Mouse (Mus musculus): Measurements from ENCODE around the gene Nob1.

The Nob1 gene

GRCm38 (mm10) chr8:107435962-107436831 lies 11.3 kb upstream of the Nob1 start, which contains the start of gene Wwp2:
Gene Wwp2 (plus strand): TSS chr8:107436365.
- peak; percentile 80 to 87 for DNase-seq (ENCODE audit: low spot score in 2 of 2)

DNA sequence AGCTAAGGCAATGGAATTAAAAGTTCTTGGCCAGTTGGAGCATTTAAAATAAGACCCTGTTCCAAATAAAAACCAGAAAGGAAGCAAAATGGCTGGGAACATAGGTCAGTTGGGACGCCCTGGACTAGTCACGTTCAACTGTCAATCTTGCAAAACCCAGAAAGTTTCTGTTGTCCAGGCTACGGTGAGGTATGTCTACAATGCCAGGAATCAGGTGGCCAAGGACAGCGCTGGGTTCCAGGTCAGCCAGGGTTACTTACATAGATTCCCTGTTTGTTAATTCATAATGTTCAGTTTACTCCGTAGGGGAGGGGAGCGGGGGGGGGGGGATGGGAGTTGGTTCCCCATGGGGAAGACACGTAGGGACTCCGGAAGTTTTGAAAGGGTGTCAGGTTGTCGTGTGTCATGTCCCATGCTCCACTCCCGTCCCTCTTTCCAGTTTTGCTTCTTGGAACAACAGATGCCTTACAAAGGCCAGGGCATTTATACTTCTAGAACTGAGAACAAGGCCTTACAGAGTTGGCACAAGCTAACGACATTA lies 10.6 kb upstream of the Nob1 start:
- no peak for DNase-seq (ENCODE audit: low spot score in 2 of 2)

DNA sequence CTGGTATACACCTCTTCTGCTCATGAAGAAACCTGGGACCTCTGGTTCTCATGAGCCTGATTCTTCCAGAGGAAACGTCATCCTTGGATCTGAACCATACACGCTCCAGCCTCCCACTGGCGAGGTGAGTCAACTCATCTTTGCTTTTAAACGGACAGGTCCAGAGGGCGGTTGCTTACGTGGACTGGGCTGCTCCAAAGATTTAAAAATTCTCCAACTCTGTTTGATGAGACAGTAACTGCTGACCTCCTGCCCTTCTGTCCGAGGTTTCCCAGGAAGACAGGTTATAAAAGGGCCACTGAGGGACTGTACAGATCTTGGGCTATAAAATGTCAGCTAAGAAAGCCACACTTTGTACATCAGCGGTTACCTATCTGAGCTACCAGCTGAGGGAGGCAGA lies 6.0 kb upstream of the Nob1 start:
- no peak for DNase-seq (ENCODE audit: low spot score in 2 of 2)

- no peak for DNase-seq (ENCODE audit: low spot score in 2 of 2)
Measured at GRCm38 (mm10) chr8:107425230-107425597, 363 bp upstream of the Nob1 start.

GRCm38 (mm10) chr8:107424176-107424575 lies 675 bp downstream of the Nob1 start:
- DNase-seq (ENCODE audit: low spot score in 2 of 2), result no peak

DNA sequence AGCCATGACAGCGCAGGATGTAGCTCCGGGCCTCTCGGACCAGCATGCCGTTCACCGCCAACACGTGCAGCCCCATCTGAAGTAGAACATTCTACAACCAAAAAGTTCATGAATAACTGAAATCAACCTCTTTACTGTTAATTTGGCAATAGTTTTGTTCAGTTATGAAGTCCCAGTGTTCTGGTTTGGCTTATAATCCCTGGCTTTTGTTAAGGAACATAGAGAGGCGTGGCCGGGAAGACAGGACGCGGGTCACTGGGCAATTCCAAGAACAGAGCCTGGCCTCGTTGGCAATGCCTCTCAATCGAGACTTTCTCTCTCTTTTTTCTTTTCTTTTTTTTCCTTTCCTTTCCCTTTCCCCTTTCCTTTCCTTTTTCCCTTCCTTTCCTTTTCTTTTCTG lies 7.8 kb downstream of the Nob1 start:
- DNase-seq (ENCODE audit: low spot score in 2 of 2), result no peak

DNA sequence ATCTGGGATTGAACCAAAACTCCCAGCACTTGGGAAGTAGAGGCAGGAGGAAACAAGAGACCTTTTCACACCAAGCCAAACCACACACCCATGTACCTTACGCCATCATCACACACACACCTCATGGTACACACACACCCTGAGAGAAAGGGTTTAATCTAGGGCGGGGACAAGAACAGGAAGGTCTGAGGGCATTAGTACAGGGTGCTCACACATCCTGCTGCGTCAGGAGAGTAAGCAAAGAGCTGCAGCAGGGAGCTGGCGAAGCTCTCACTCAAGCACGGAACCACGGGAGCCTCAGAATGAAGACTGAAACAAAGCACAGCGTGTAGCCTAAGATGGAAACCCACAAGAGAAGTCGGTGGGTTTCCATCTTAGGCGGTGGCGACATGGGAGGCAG lies 11.0 kb downstream of the Nob1 start:
- no peak for DNase-seq (ENCODE audit: low spot score in 2 of 2)

DNA sequence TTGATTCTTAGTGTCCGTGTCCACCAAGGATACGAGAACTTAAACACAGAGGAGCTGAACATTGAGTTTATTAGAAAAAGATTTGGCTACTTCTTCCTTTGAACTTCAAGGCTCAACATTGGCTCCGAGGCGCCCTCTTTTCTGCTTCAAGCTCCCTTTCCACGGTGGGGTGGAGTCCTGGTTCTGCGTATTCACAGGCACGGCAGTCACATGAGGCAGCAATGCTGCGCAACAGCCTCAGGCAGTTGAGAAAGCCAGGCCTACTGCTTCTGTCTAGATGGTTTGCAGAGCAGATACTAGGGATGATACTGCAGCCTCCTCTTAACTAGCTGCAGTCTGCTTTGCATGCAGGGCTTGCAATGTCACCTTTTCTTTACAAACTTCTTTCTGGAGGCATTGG lies 12.3 kb downstream of the Nob1 start:
- no peak for DNase-seq (ENCODE audit: low spot score in 2 of 2)

DNA sequence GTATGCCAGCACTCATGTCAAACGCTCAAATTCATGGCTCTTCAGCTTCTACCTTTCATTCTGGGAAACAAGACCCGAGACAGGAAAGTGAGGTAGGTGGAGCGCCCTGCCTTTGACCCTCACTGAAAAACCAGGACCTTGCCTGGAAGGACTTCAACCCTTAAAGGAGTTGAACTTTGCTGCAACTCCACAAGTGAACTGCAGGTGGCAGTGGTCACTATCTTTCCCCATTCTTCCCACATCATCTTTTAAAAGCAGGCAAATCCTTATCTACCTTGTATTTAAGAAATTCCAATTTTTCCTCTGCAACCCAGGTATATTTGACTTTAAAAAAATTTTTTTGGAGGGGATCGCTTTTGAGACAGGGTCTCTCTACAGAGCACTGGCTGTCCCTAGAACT lies 13.5 kb downstream of the Nob1 start:
- no peak for DNase-seq (ENCODE audit: low spot score in 2 of 2)

- DNase-seq (ENCODE audit: low spot score in 2 of 2), result no peak
Measured at GRCm38 (mm10) chr8:107405935-107406334, 18.9 kb downstream of the Nob1 start.

DNA sequence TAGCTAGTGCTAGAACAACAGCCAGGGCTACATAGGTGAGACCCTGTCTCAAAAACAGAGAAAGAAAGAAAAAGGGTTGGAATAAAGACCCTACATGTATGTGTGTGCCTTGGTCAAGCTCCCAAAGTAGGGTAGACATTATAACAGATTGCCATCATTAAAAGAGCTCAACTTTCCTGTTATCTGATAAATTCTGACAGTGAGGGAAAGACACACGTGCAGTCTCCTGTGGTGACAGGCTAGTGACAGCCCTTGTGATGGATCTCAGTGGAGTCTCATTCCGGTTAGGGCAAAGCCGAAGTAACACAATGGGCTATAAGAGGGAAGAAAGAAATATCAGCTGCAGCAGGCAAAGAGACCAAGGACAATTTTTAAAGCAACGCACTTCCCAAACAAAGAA lies 20.8 kb downstream of the Nob1 start:
- no peak for DNase-seq (ENCODE audit: low spot score in 2 of 2)

DNA sequence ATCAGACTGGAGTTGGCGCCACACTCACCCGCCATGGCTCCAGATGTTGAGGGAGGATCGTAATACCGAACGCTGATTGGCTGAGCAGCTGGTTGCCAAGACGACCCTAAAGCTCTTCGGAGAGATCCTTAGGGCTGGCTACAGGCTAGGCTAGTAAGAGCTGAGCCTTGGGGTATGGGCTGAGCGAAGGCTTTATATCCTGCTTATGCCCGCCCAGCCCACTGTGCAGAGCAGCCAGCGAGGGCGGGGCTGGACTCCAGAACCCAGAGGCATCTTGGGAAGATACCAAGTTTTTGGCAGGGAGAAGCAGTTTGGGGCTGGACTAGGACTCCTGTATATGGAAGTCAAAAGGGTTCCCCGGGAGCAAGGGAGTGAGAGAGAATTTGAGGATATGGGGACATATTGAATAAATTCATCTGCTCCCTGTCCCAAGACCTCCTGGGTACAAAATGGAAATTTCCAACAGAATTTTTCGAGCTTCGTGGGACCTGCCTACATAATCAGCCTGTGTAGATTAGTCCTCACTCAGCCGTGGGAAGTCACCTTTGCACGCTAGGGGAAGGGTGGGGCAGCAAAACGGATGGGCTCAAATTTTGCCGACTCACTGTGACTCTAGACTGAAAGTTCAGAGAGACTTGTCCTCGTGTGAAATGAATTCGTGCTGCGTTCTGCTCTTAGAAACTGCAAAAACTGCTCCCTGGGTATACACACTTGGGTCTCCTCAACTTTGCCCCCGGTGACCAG lies 21.6 kb downstream of the Nob1 start, which contains the start of gene Nqo1:
TSS of gene Nqo1 (minus strand) at position 169 of the 744 bp plus-strand sequence.
- DNase-seq (ENCODE audit: low spot score in 2 of 2), result peak; percentile 20 to 21

DNA sequence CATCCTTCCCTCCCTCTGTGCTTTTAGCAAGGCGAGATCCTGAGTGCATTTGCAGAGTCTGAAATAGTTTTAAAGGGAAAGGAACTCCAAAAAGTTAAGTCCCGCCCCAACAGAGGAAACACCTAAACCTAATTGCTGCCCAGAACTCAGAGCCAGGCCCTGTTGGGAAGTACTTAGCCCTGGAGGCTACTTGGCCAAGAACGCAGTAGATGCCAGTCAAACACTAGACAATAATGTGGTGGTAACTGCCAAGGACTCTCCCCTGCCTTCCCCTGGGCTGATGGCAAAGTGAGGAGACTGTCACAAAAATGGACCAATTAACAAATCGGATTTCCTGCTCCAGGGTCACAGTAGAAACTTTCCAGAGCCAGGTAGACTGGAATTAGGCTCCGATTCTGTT lies 23.0 kb downstream of the Nob1 start:
- no peak for DNase-seq (ENCODE audit: low spot score in 2 of 2)

DNA sequence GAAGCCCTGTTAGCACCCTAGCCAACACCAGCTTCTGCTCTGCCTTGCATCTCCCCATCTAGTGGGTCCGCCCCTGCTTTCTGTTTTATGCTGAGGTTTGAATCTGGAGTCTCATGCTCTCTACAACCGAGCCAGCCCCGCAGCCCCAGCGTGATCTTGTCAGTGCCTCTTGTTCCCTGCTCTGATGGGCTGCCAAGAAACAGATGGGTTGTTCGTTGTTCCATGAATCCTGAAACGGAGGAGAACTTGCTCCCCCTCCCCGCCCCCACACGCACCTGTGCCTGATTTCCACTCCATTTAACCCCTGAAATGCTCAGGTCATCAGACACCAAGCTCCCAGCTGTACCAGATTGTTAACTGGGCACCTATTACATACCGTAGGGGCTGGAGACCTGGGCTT lies 25.4 kb downstream of the Nob1 start:
- no peak for DNase-seq (ENCODE audit: low spot score in 2 of 2)

GRCm38 (mm10) chr8:107397665-107398064 lies 27.2 kb downstream of the Nob1 start:
- DNase-seq (ENCODE audit: low spot score in 2 of 2), result no peak

DNA sequence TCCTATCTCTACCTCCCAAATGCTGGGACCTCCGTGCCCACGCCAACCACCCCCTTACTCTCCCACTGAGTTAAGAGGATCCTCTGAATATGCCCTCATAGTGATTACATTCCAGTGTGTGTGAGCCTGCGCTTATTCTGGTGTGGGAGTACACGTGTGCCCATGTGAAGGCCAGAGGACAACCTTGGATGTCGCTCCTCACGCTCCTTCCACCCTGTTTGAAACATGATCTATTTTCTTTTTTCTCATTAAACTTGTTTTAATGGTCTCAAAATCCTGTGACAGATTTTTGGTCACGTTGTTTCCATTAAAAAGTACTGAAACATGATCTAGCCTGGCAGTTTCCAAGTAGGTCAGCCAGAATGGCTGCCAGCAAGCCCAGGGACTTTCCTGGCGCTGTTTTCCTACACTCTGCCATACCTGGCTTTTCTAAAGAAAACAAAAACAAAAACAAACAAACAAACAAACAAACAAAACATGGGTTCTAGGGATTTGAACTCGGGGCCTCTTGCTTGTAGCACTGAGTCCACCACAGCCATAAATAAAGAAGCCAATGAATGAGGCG lies 28.7 kb downstream of the Nob1 start:
- DNase-seq (ENCODE audit: low spot score in 2 of 2), result no peak

DNA sequence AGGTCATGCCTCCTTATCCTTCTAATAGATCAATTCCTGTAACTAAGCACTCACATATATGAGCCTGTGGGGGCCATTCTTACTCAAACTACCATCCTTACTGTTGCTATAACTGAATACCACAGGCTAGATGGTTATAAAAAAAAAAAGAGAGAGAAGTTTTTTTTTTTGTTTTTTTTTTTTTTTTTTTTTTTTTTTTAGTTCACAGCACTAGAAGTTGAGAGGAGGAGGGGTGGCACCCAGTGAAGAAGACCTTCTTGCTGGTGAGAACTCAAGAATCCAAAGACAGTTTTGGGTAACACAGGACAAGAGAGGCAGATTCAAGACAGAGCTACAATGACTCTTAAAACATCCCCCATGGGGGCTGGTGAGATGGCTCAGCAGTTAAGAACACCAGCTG lies 29.5 kb downstream of the Nob1 start:
- DNase-seq (ENCODE audit: low spot score in 2 of 2), result no peak

GRCm38 (mm10) chr8:107391136-107391516 lies 33.7 kb downstream of the Nob1 start:
- DNase-seq (ENCODE audit: low spot score in 2 of 2), result no peak

DNA sequence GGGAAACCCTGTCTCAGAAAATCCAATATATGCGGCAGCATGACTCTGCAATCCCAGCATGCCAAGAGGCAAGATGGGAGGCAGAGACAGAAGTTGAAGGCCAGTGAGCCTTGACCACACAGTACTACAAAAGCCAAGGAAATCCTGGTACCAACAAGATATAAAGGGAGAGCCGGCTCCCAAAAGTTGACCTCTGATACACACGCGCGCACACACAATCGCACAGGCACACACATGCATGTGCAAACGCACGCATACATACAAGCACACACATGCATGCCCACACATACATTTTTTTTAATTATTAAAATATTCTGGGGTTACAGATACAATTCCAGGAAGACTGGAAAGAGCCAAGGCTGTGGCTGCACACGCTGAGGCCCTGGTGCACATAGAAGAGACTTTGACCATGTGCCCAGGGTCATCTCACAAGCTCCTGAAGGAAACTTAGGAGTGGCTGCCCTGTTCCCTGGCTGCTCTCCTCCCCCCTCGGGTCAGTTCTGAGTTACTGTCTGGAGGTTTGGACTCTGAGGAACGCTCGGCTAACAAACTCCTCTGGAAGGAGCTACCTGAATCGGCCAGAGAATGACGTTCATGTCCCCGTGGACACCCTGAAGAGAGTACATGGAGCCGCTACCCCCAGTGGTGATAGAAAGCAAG lies 34.2 kb downstream of the Nob1 start:
- no peak for DNase-seq (ENCODE audit: low spot score in 2 of 2)

- DNase-seq (ENCODE audit: low spot score in 2 of 2), result no peak
Measured at GRCm38 (mm10) chr8:107389557-107389956, 35.3 kb downstream of the Nob1 start.

DNA sequence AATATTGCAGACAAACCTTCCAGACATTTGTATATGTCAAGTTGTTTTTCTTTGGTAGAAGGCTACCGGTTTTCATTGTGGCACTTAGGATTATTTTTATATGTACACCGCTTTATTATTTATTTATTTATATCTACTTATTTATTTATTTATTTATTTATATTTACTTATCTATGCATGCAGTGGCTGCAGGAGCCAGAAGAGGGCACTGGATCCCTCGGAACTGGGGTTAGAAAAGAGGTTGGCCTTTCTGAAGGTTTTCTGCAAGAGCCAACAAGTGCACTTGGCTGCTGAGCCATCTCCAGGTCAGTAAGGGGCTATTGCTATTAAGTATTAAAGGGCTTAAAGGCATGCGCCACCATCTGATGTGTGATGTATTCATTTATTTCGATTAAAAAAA lies 37.0 kb downstream of the Nob1 start:
- DNase-seq (ENCODE audit: low spot score in 2 of 2), result peak in 1 of 2 experiments; percentile 2

GRCm38 (mm10) chr8:107386642-107387041 lies 38.2 kb downstream of the Nob1 start:
- peak in 1 of 2 experiments; percentile 8 for DNase-seq (ENCODE audit: low spot score in 2 of 2)

Measured in natural killer cell, adult 2 months (primary cell).